Mouse (Mus musculus) midbrain, embryonic 14.5 days (tissue): ENCODE results near the gene Fam193a. TPM values are rescaled to one million over a fixed set of nuclear protein-coding genes. Genes with fewer than 3 reads are reported as not detected.

Source experiments
- ATAC-seq: fragments of 200-750 bp; cut with Nextera tagmentation; 2 replicates; pipeline ENCODE4 v1.8.0; 2017; ENCODE audit warnings: moderate number of reproducible peaks, moderate library complexity; ENCODE audit not compliant: low FRiP score, low TSS enrichment
- DNase-seq: peaks from one replicate; pipeline ENCODE4 v3.0.0-alpha.2; 2015
- H3K27ac ChIP-seq: fragments of 300-500 bp; sonication (generic); replicated peaks from 2 replicates; pipeline ENCODE4 v1.5.1; 2014; ENCODE audit warnings: mild to moderate bottlenecking, low read depth, low read length, moderate library complexity
- H3K27me3 ChIP-seq: fragments of 300-500 bp; sonication (generic); 2 replicates; pipeline ENCODE4 v1.6.1; 2014; ENCODE audit warnings: low read length, control low read depth, mixed read lengths; ENCODE audit not compliant: control insufficient read depth, insufficient read depth
- H3K36me3 ChIP-seq: fragments of 300-500 bp; sonication (generic); 2 replicates; pipeline ENCODE4 v1.6.1; 2014; ENCODE audit warnings: low read length, control low read depth; ENCODE audit not compliant: control insufficient read depth, insufficient read depth
- H3K4me1 ChIP-seq: fragments of 300-500 bp; sonication (generic); 2 replicates; pipeline ENCODE4 v1.6.1; 2014; ENCODE audit warnings: mild to moderate bottlenecking, antibody characterized with exemption, low read length, control low read depth; ENCODE audit not compliant: control insufficient read depth, insufficient read depth
- H3K4me2 ChIP-seq: fragments of 300-500 bp; sonication (generic); 2 replicates; pipeline ENCODE4 v1.6.1; 2014; ENCODE audit warnings: mild to moderate bottlenecking, low read length, moderate library complexity
- H3K4me3 ChIP-seq: fragments of 300-500 bp; sonication (generic); replicated peaks from 2 replicates; pipeline ENCODE4 v1.5.1; 2014; ENCODE audit warnings: low read depth, low read length
- H3K9ac ChIP-seq: fragments of 300-500 bp; sonication (generic); replicated peaks from 2 replicates; pipeline ENCODE4 v1.6.1; 2014; ENCODE audit warnings: mild to moderate bottlenecking, low read length, moderate library complexity
- H3K9me3 ChIP-seq: fragments of 300-500 bp; sonication (generic); 2 replicates; pipeline ENCODE4 v1.6.1; 2016; ENCODE audit warnings: low read length, control low read depth, mixed read lengths; ENCODE audit not compliant: control insufficient read depth
- WGBS: fragments of 180-500 bp; shearing (Covaris S2); extraction: QIAGEN DNeasy Blood & Tissue Kit; methylation state at CpG from one replicate; pipeline ENCODE4 v1.1.7; 2014; 5-methylcytosine and 5-hydroxymethylcytosine counted together
- polyA plus RNA-seq: library from polyadenylated mRNA; unstranded; fragments of >200 nt; fragmentation: Nextera tagmentation; extraction: Ambion mirVana; gene quantifications from 2 replicates; pipeline ENCODE4 v1.2.1, GENCODE M21; 2014

Gene Fam193a
- polyA plus RNA-seq, 1 experiment from 2014 or later = 21.9 TPM

DNA sequence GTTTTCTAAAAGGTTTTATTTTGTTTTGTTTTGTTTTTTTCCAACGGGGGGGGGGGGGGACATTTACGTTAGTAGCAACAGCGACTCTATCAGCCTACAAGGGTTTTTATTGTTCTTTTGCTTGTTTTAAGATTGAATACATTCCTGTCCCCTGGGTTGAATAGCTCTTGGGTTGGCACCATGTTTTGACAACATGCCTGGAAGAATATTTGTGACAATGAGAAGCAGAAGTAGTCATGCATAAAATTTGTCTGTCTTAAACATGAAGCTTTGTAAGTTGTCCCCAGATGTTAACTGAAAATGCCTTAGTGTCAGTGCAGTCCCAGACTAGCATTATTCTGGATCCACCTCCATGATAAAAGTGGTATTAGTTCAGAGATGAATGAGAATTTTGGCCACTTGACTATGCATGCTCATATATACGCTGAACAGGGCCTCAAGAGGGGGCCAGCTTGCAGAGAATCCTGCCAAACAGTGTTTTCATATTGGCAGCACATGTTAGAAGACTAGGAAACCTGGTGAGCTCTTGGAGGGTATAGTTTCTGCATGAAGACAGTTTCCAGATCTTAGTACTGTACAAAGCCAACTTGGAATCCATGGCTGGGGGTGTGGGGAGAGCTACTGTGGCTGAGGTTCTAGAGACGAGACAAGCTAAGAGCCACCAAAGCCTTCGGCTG is 119.1 kb downstream of the Fam193a start:
- Histone ChIP-seq H3K4me1 (no peaks in the 10 kb centered on the region), H3K27me3 (no peaks in the 10 kb centered on the region), H3K36me3 (peaks cover 35% of the 10 kb centered on the region), H3K9me3 (no peaks in the 10 kb centered on the region), H3K27ac (no peak overlapping the region), H3K4me2 (no peak overlapping the region), H3K4me3 (no peak overlapping the region), H3K9ac (no peak overlapping the region)
- 84% methylated on average over 6 of the region's 6 CpGs for WGBS
- DNase-seq (no peak), ATAC-seq (no peak)

- Histone ChIP-seq H3K9ac (no peak overlapping the region), H3K9me3 (no peaks in the 10 kb centered on the region), H3K4me1 (no peaks in the 10 kb centered on the region), H3K4me3 (no peak overlapping the region), H3K27ac (no peak overlapping the region), H3K27me3 (no peaks in the 10 kb centered on the region), H3K4me2 (no peak overlapping the region), H3K36me3 (peaks cover 35% of the 10 kb centered on the region)
- 91% methylated on average over 3 of the region's 3 CpGs for WGBS
- no peak for ATAC-seq
- DNase-seq = no peak
Measured at GRCm38 (mm10) chr5:34489418-34489787, 119.7 kb downstream of the Fam193a start.

- DNase-seq = no peak
- no peaks in the 10 kb centered on the region for H3K4me1 ChIP-seq
- 80% methylated on average over 6 of the region's 6 CpGs for WGBS
- H3K36me3 ChIP-seq = no peaks in the 10 kb centered on the region
- H3K27ac ChIP-seq = no peak overlapping the region
- no peaks in the 10 kb centered on the region for H3K27me3 ChIP-seq
- no peak overlapping the region for H3K4me2 ChIP-seq
- no peaks in the 10 kb centered on the region for H3K9me3 ChIP-seq
- H3K9ac ChIP-seq = no peak overlapping the region
- no peak for ATAC-seq
- H3K4me3 ChIP-seq = no peak overlapping the region
Measured at GRCm38 (mm10) chr5:34496745-34497144, 127.0 kb downstream of the Fam193a start.

DNA sequence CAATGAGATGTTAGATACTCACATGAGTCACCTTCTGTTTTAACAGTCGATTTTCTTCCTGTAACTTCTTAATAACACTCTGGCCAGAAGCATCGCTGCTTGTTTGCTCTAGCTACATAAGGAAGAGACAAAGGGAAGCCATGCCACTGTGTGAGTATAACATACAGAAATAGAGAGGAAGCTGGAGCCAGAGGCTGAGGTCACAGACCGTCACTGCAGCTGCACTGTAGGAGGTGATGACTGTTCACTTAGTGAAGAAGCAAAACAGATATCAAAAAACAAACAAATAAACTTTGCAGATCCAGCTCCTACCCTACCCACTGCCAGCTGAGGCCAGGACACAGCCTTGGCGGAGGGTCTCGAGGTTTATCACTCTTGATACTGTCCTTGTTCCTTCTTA is 131.2 kb downstream of the Fam193a start:
- Histone ChIP-seq H3K36me3 (no peaks in the 10 kb centered on the region), H3K4me2 (no peak overlapping the region), H3K9me3 (no peaks in the 10 kb centered on the region), H3K27me3 (no peaks in the 10 kb centered on the region), H3K27ac (no peak overlapping the region), H3K4me3 (no peak overlapping the region), H3K4me1 (no peaks in the 10 kb centered on the region), H3K9ac (no peak overlapping the region)
- ATAC-seq (no peak), DNase-seq (no peak)
- WGBS = 84% methylated on average over 5 of the region's 5 CpGs

GRCm38 (mm10) chr5:34501588-34501987 is 131.9 kb downstream of the Fam193a start:
- Histone ChIP-seq H3K9me3 (no peaks in the 10 kb centered on the region), H3K27ac (no peak overlapping the region), H3K4me2 (no peak overlapping the region), H3K27me3 (no peaks in the 10 kb centered on the region), H3K9ac (no peak overlapping the region), H3K4me3 (no peak overlapping the region), H3K36me3 (no peaks in the 10 kb centered on the region), H3K4me1 (no peaks in the 10 kb centered on the region)
- ATAC-seq (no peak), DNase-seq (no peak)
- WGBS = 91% methylated on average over 3 of the region's 3 CpGs

DNA sequence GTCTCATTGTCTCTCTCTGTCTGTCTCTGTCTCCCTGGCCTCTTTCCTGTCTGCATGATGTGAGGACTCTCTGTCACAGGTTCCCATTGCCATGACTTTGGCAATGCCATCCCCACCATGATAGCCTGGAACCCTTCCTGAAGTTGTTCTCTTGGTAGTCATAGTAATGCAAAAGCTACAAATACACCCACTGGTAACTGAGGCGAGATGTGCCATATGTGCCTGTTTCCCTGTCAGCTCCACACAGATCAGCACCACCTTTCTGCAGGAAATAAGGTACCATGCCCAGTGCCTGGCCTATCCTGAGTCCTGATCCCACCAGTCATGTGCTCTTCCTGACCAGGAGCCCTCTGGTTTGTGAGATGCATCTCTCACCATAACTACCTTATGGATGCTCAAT is 132.7 kb downstream of the Fam193a start:
- H3K4me2 ChIP-seq = no peak overlapping the region
- no peak overlapping the region for H3K27ac ChIP-seq
- no peaks in the 10 kb centered on the region for H3K9me3 ChIP-seq
- no peaks in the 10 kb centered on the region for H3K4me1 ChIP-seq
- H3K36me3 ChIP-seq = no peaks in the 10 kb centered on the region
- no peak for DNase-seq
- no peak overlapping the region for H3K4me3 ChIP-seq
- ATAC-seq = no peak
- no peak overlapping the region for H3K9ac ChIP-seq
- no peaks in the 10 kb centered on the region for H3K27me3 ChIP-seq
- WGBS = 86% methylated on average over 1 of the region's 1 CpGs

- Histone ChIP-seq H3K9me3 (no peaks in the 10 kb centered on the region), H3K4me3 (no peak overlapping the region), H3K27me3 (no peaks in the 10 kb centered on the region), H3K36me3 (no peaks in the 10 kb centered on the region), H3K27ac (no peak overlapping the region), H3K9ac (no peak overlapping the region), H3K4me2 (no peak overlapping the region), H3K4me1 (no peaks in the 10 kb centered on the region)
- ATAC-seq (no peak), DNase-seq (no peak)
- 81% methylated on average over 6 of the region's 6 CpGs for WGBS
Measured at GRCm38 (mm10) chr5:34502821-34503220, 133.1 kb downstream of the Fam193a start.

GRCm38 (mm10) chr5:34512486-34512885 is 142.8 kb downstream of the Fam193a start:
- WGBS = 92% methylated on average over 3 of the region's 3 CpGs
- no peak for ATAC-seq

DNA sequence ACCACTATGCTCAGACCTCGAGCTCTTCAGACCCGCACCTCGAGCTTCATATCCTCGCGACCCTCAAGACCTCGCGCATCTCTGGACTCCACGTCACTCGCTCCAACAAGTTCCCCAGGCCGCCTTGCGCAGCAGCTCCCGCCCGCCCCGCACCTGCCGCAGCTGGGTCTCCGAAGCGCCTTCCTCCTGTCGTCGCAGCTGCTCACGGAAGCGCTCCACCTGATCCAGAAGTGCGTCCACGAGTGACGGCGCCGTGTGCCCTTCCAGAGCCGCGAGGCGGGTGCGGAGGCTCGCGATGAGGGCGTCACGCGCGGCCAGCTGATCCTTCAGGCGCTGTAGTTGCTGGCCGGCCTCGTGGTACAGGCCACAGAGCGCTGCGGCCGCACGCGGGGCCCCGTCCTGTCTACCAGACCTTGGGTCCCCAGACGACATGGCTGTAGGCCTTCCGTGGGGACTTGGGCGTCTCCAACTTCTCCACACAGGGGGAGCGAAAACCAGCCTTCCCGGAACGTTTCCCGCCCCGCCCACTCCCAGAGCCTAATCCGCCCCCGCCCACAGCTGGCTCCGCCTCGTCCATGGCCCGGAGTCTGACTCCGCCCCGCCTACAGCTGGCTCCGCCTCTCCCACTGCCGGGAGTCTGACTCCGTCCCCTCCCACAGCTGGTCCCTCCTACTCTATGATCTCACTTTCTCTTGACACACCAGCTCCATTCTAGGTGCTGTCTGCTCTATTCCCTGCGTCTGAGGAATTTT is 143.9 kb downstream of the Fam193a start, which contains the start of gene Tnip2:
Tnip2 (minus strand) TSS at position 526 of the 752 bp plus-strand sequence.
- WGBS = under 1% methylated on average over 64 of the region's 64 CpGs
- Histone ChIP-seq H3K4me3 (peak within 1 kb of the TSS; percentile 57), H3K27ac (no peak within 1 kb of the TSS), H3K9ac (peak within 1 kb of the TSS; percentile 59), H3K4me1 (no peaks in the 10 kb centered on the region), H3K36me3 (no peaks in the 10 kb centered on the region), H3K4me2 (peak within 1 kb of the TSS; percentile 95), H3K27me3 (no peaks in the 10 kb centered on the region), H3K9me3 (no peaks in the 10 kb centered on the region)
- peak; percentile 91 for ATAC-seq
- DNase-seq = peak; percentile 92

More at GRCm38 (mm10) chr5:34512486-34512885, 142.8 kb downstream of the Fam193a start:
- H3K36me3 ChIP-seq = no peaks in the 10 kb centered on the region
- no peak overlapping the region for H3K4me3 ChIP-seq
- H3K9ac ChIP-seq = no peak overlapping the region
- H3K27ac ChIP-seq = no peak overlapping the region
- no peak for DNase-seq
- no peaks in the 10 kb centered on the region for H3K27me3 ChIP-seq
- H3K4me2 ChIP-seq = no peak overlapping the region
- no peaks in the 10 kb centered on the region for H3K4me1 ChIP-seq
- no peaks in the 10 kb centered on the region for H3K9me3 ChIP-seq
